Mouse (Mus musculus): ENCODE measurements around the gene Smcr8.

Gene Smcr8

DNA sequence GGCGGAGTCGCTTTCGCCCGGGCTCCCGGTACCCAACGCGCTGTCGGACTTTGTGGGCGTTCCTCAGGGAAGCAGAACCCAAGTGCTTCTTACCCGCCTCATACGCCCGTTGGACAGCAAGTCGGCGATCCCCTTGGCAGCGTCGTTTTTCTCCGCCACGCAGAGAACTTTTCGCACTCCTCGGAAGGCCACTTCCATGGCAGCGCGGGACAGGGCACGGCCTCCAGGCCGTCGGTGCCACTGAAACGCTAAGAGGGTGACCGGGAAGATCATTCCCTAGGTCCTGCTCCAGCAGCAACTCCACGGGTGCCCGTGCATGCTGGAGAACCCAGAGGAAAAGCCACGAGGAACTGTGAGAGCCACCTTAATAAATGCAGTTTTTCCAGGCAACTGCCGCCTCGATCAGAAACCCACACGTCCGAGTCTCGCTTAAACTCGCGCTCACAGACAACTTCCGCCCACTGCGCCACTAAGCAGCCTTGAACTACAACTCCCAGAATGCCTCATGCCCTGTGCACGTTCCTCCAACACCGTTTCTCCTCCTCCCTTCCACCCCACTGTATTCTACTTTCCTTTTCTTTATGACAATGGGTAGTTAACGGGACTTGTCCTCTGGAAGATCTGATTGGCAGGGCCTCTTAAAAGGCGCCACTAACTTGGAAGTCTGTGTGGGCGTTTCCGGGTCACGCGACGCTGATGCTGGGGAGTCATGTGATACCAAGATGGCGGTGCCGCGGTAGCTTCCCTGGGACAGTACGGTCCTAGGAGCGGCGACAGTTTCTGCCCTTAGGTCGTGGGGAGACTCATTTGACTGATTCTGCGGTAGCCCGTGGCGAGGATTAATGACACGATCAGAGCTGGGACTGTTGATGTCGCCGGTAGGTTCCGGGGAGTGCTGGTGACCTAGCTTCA is at the start of gene Smcr8, which contains the start of gene Top3a:
TSS of gene Smcr8 (plus strand) at position 696 of the 912 bp plus-strand sequence.
TSS of gene Top3a (minus strand) at position 537 of the 912 bp plus-strand sequence.
- peak; percentile 79 to 81 for DNase-seq

DNA sequence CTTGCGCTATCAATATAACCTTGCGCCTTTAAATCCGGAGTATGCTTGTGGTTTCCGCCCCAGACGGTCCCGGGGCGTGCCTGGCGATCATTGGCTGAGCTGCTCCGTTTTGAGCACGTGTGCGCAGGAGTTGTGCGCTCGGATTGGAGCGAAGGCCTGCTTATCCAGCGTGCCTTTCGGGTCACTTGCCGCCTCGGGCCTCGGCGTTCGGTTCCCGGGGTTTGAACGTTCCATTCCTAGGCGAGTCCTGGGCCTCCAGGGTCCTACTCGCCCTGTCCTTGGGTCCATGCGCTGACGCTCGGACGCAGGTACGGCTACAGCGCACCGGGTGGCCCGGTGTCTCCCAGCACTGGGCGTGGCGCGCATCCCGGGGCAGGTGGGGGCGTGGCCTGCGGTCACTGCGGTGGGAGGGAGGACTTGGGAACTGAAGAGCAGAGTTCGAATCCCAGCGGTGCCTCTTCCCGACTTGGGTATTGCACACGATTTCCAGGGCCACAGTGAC is 49.0 kb upstream of the Smcr8 start, which contains the start of gene Mief2:
TSS of gene Mief2 (plus strand) at position 139 of the 502 bp plus-strand sequence.
- peak; percentile 90 to 94 for DNase-seq

DNA sequence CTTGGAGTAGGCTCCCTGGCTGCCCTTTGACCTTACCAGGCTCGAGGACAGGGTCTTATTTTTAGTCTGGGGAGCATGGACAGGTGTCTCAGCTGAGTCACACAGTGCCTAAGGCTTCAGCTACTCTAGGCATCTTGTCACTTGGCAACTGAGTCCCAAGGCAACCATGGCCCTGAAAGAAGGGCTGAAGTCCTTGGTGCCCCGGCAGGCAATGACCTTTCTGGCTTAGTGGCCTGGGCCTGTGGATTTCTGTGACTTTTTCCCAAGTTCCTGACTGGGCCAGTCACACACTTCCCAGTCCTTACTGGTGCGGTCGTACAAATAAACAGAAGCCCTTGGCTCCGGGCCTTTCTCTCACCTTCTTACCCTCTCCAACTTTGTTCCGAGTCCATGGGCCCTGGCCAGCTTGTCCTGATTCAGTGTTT is 48.1 kb upstream of the Smcr8 start:
- no peak for DNase-seq

DNA sequence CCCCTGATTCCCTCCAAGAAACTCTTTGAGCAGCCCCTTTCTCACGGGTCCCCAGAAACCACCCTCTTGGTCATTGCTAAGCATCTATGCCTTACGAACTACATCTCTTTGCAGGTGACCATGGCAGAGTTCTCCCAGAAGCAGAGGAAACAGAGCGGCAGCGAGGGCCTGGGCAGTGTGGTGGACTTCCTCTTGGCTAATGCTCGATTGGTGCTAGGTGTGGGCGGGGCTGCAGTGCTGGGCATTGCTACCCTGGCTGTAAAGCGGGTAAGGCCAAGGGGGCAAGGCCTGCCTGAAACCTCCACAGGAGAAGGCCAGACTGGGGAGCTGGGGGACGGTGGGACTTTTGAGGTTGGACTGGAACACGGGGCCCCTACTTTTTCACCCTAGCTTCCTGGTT is 47.2 kb upstream of the Smcr8 start:
- no peak for DNase-seq

DNA sequence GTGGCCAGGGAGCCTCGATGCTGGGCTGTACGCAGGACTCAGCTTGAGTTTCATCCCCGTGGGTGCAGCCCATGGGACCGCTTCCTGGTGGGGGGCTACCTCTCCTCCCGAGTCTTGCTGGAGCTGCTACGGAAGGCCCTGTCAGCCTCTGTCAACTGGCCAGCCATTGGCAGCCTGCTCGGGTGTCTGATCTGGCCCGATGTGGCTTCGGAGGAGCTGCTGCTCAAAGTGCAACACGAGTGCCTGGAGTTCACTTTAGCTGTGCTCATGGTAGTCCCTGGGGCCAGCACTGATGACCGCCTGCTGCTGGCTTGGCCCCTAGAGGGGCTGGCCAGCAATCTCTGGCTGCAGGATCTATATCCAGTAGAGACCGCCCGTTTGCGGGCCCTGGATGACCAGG is 46.1 kb upstream of the Smcr8 start:
- no peak for DNase-seq

DNA sequence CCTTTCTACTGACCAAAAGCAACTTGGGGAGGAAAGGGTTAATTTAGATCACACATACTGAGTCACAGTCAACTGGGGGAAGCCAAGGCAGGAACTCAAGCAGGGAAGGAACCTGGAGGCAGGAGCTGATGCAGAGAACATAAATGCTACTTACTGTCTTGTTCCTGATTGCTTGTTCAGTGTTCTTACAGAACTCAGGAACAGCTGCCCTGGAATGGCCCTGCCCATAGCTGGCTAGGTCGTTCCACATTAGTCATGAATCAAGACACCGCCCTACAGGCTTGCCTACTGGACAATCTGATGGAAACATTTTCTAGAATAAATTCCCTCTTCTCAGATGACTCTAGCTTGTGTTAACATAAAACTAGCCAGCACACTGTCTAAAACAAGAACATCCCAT is 43.1 kb upstream of the Smcr8 start:
- no peak for DNase-seq

DNA sequence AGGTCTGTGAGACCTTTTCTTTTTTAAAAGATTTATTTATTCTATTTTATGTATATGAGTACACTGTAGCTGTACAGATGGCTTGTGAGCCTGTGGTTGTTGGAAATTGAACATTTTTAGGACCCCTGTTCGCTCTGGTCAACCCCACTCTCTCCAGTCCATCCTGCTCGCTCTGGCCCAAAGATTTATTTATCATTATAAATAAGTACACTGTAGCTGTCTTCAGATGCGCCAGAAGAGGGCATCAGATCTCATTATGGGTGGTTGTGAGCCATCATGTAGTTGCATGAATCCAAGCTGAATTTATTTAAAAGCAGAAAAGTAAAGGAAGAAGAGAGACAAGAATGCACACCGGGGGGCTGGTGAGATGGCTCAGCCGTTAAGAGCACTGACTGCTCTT is 42.1 kb upstream of the Smcr8 start:
- no peak for DNase-seq

DNA sequence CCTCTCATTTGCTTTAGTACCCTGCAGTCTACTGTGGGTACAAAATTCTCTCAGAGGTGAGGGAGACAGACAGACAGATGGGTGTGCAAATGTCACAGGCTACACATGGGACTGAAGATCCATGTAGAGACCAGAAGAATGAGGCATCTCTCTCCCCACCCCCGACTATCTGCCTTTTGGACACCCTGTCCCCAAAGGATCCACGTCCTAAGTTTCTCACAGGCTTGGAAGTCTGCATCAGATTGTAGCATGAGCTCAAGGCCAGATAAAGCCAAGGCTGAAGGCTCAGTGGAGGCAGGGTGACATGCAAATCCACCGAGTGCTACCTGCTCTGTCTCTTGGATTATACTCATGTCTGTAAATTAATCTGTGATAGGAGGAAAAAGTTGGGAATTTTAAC is 40.8 kb upstream of the Smcr8 start:
- no peak for DNase-seq

DNA sequence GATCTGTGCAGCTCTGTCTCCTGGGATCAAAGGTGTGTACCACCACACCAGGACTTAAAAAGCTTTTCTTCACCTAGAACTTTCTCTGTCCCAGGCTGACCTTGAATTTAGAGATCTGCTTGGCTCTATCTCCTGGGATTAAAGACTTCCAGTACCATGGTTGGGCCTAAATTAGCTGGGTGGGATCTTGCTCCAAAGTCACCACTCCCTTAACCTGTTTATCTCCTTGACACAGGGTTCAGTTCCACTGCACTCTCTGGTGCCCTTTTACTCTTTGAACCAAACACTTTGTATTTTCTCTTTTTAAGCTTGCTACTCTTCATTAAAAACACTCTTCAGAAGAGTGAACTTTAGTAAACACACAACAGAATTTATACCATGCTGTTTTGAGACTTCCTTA is 39.9 kb upstream of the Smcr8 start:
- DNase-seq = no peak

DNA sequence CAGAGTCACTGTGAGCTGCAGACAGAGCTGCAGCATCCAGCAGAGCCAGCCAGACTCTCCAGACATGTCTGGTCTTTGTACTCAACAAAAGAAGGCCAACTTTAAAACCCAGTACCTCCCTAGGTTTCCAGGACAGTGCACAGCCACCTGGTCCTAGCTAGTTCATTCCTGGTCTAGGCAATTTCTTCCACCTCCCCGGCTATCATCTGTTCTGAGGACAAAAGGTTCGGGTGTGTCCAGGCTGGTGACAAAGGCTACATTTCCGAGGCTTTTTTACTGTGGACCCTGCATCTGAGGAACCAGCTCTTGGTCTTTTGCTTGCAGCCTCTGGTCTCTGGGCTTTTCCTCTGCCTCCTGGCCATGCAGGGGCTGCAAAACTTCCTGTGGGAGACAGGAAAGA is 37.0 kb upstream of the Smcr8 start:
- no peak for DNase-seq

DNA sequence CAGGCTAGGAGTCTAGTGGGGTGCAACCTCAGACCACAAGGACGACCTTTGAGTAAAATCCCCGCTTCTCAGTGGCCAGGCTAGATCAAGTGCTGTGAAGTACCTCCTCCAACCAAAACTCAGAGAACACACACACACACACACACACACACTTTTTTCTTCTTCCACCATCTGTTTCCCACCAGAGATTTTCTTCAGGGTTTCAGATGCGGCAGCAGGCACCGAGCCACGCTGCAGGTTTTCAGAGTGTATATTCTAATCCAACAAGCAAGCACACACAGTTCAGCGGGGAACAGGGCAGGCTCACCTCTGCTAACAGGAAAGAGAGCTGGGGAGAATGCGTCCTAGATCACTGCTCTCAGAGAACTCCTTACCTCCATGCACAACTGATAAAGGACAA is 21.8 kb upstream of the Smcr8 start:
- DNase-seq = no peak

DNA sequence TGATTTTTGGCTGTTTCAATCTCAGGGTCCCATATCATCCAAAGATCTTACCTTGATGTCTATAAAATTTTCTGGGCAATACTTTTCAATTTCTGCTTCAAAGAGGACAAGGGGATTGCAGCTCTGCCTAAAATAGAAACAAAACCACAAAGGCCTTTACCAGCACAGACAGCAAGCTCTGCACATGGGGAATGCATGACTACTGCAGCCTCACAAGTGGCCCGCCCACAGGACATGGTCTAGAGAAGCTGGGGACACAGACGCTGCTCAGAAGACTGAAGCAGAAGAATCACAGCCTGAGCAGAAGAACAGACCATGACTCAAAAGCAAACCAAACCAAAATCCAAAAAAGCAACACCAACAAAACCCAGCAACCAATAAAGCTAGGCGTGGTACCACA is 15.6 kb upstream of the Smcr8 start:
- no peak for DNase-seq

DNA sequence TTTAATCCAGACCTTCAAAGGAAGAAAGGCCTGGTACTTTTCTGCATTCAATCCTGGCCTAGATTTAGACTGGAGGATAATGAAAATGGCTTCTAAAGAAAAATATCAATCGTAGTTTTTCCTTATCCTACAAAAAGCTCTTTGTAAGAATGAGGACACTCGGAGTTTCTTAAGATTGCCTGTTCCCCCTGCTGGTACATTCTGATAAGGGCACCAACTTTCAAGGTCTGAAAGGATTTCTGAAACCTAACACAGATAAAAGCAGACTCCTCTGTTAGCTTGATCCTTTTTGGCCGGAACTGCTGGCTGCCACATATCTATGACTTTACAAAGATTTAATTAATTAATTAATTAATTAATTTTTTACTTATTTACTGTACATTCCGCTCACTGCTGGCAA is 10.4 kb upstream of the Smcr8 start:
- no peak for DNase-seq

DNA sequence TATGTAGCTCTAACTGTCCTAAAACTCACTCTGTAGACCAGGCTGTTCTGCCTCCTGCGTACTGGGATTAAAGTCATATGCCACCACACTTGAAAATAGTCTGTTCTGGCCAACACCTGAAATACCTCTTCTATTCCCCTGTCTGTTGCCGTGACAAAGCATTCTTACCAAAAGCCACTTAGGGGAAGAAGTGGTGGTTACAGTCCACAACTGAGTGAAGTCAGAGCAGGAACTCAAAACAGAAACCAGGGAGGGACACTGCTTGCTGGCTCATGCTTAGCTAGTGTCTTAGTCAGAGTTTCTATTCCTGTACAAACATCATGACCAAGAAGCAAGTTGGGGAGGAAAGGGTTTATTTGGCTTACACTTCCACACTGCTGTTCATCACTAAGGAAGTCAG is 8.0 kb upstream of the Smcr8 start:
- no peak for DNase-seq

DNA sequence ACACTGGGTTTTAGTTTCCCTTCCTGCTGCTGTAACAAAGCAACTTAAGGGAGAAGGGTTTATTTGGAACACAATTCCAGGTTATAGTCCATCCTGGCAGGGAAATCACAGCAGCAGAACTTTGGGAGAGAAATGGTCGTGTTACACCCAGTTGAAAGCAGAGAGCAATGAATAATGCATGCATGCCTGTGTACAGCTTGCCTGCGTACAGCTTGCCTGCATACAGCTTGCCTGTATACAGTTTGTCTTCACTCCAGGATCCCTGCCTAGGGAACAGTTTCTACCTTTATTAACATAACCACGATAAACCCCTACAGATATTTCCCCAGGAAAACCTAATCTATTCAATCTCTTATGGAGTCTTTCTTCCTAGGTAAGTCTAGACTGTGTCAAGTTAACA is 6.5 kb upstream of the Smcr8 start:
- DNase-seq = no peak

DNA sequence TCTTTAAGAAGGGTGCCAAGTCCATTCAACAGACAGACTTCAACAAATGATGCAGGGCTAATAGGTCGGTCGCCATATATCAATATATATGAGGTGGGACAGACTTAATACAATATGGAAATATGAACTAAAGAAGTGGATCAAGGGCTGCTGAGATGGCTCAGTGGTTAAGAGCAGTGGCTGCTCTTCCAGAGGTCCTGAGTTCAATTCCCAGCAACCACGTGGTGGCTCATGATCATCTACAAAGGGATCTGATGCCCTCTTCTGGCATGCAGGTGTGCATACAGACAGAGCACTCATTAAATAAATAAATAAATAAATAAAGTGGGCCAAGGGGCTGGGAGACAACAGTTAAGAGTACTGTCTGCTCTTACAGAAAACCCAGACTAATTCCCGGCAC is 5.2 kb upstream of the Smcr8 start:
- no peak for DNase-seq

DNA sequence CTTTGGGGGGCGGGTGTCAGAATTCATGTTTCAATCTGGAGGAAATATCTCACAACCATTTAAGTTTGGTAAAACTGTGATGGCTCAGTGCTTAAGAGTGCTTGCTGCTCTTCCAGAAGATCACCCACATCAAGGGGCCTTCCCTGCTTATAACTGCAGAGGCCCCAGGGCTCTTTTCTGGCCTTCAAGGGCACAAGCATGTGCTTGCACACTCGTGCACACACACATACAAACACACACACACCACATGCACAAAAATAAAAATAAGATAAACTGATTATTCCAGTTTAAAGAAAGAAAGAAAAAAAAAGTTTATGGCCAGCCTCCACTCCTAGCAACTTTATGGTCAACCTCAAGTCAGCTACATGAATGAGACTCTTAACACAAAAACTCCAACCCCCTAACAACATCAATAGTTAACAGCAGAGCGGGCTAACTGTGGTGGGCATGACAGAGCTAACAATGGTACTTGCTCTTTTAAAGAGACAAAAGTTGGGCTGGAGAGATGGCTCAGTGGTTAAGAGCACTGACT is 3.1 kb upstream of the Smcr8 start:
- DNase-seq = no peak

DNA sequence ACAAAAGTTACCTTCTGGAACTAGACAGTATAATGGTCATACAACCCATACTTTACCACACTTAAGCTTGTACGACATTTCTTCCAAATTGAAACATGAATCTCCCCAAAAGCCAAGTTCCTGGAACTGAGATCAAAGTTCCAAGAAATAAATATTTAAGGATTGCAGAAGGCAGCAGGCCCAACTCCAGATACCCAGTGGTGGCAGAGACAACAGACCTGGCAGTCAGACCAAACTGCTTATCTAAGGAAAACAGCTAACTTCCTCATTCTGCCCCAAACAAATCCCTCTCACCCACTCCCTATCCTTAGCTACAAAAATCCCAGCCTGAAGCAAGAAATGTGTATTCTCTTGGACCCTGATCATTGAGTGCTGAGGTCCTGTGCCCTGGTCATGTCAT is 2.5 kb upstream of the Smcr8 start:
- no peak for DNase-seq

DNA sequence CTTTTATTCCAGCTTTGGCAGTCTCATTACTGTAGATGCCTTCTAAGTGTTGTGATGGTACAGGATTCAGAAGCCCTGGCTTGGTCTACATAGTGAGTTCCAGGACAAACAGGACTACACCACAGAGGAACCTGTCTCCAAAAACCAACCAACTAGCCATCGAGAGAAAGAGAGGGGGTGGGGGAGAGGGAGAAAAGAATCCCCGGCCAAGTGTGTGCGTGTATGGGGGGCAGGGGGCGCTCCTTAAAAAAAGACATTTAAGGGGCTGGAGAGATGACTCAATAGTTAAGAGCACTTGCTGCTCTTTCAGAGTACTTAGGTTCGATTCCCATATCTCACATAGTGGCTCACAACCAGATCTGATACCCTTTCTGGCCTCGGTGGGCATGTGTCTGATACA is 1.7 kb upstream of the Smcr8 start:
- no peak for DNase-seq

DNA sequence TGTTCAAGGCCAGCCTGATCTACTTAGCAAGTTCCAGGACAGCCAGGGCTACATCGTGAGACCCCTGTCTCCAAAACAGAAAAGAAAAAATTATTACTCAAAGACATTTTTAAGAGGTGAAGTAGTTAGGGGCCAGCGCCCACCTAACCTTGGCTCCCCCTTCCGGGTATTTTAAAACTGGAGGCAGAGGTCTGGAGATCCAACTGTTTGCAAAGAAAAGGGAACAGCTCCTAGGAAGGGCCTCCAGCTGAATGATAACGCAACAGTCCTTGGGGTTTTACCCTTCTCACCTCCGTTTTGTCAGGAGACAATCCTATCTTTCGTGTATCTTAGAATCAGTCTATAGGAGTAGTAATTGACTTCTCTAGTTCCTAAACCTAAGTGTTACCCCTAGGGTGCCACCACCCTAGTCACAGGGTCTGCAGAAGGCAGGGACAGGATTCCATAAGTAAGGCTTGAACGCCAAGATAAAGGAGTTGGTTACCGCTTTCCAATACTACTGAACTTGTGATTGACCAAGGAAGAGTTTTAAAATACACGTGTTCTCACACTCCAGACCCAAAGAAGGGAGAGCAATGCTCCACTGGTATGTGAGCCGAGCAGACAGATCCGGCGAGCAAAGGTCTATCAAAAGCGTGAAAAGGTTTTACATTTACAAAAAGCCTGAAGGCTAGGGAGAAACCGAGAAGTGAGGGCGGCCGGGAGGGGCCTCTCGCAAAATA is 1.1 kb upstream of the Smcr8 start:
- DNase-seq = no peak

DNA sequence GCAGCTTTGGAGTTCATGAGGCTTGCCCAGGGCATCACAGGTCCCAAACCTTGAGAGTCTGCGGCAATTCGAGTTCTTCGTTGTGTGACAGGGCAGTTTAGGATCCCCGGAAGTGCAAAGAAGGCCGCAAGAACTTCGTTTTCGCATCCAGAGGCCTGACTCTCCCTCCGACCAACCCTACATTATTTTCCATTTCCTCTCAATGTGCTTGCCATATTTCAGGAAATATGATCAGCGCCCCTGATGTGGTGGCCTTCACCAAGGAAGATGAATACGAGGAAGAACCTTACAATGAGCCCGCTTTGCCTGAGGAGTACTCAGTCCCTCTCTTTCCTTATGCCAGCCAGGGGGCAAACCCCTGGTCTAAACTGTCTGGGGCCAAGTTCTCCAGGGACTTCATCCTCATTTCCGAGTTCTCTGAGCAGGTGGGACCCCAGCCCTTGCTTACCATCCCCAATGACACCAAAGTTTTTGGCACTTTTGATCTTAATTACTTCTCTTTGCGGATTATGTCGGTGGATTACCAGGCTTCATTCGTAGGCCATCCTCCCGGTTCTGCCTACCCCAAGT is 562 bp downstream of the Smcr8 start:
- DNase-seq = no peak

DNA sequence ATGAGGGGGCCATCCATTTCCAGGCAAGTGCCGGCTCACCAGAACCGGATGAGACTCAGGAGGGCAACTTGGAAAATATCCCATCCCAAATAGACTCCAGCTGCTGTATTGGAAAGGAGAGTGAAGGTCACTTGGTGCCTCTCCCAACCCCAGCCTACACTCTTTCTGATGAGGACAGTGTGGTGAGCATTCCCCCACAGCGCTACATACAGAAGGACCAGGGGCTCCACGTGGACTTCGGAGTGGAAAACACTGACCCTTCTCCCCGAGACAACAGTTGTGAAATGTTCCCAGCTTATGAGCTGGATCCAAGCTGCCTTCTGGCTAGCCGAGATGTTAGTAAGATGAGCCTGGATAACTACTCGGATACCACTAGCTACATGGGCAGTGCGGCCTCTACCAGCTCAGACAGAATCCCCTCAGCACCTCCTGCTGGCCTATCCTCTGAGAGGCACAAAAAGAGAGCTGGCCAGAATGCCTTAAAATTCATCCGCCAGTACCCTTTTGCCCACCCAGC is 2.4 kb downstream of the Smcr8 start:
- no peak for DNase-seq

Measured in thymus, postnatal 36 days (tissue).